ENCODE assay signal across 11 mouse cellular contexts in genomic region chr10:122910798-122911225, GRCm38 (mm10).
DNase-seq lines count a peak whose midpoint lies in the region; ATAC-seq and TF ChIP-seq lines count a peak whose summit lies in the region.
"Had no signal": no experiment of that assay in that cellular context is flagged by ENCODE, and none has a peak within 500 bp of the region (broad histone marks: within the 10 kb centered on the region; RNA-seq: fewer than 3 reads in every experiment).

No protein-coding gene starts in this region.

- no peak overlapping the region for H3K9ac ChIP-seq in limb, embryonic 15.5 days
- H3K9ac ChIP-seq in forebrain, embryonic 16.5 days (replicated peaks; ENCODE audit: low read depth, low read length) = no peak overlapping the region
- H3K9ac ChIP-seq: midbrain, embryonic 12.5 days had no signal

- no peaks in the 10 kb centered on the region for H3K27me3 ChIP-seq in limb, embryonic 15.5 days
- no peaks in the 10 kb centered on the region for H3K27me3 ChIP-seq in forebrain, embryonic 16.5 days (replicated peaks; ENCODE audit: control insufficient read depth, insufficient read depth, low read length)
- H3K27me3 ChIP-seq: midbrain, embryonic 12.5 days had no signal

- no peaks in the 10 kb centered on the region for H3K9me3 ChIP-seq in limb, embryonic 15.5 days
- no peaks in the 10 kb centered on the region for H3K9me3 ChIP-seq in forebrain, embryonic 16.5 days (ENCODE audit: control insufficient read depth, low read length)
- H3K9me3 ChIP-seq: midbrain, embryonic 12.5 days had no signal

- no peak overlapping the region; the same call in 1 of the 2 replicates for H3K4me2 ChIP-seq in limb, embryonic 15.5 days
- H3K4me2 ChIP-seq in forebrain, embryonic 16.5 days (ENCODE audit: low read length) = no peak overlapping the region
- H3K4me2 ChIP-seq: midbrain, embryonic 12.5 days had no signal

- peak overlapping the region; percentile 83 for H3K27ac ChIP-seq in gastrocnemius, adult 2 months
- H3K27ac ChIP-seq in limb, embryonic 15.5 days = peak overlapping the region; percentile 99
- H3K27ac ChIP-seq in forebrain, embryonic 16.5 days (ENCODE audit: low read length) = no peak overlapping the region
- H3K27ac ChIP-seq: midbrain, embryonic 12.5 days had no signal

- no peak for TF ChIP-seq CTCF in gastrocnemius, adult 2 months (IDR thresholded peaks at IDR 0.05)

- no peak for DNase-seq in gastrocnemius, adult 2 months
- no peak for DNase-seq in gastrocnemius, postnatal 36 days
- DNase-seq in embryo, embryonic 10 days (ENCODE audit: low spot score) = peak; percentile 59
- DNase-seq in kidney, adult 18-20 months = peak; percentile 57
- DNase-seq in layer of hippocampus, adult 18-20 months (ENCODE audit: low spot score in 2 of 2) = no peak
- DNase-seq: cerebellum, adult 18-20 months; right cerebral cortex, adult 18-20 months had no signal

- H3K36me3 ChIP-seq in limb, embryonic 15.5 days = no peaks in the 10 kb centered on the region
- H3K36me3 ChIP-seq in forebrain, embryonic 16.5 days (ENCODE audit: control insufficient read depth, insufficient read depth) = no peaks in the 10 kb centered on the region
- H3K36me3 ChIP-seq: midbrain, embryonic 12.5 days had no signal

- intact Hi-C loops in gastrocnemius, adult 2 months (cut with DNase I) = no loop called here
- intact Hi-C loops in gastrocnemius, postnatal 36 days (cut with DNase I) = no loop called here

- no peak for ATAC-seq in limb, embryonic 15.5 days (ENCODE audit: insufficient number of reproducible peaks, low FRiP score, low TSS enrichment, low read depth)
- no peak for ATAC-seq in erythroblast, adult 5-6 weeks (replicated peaks; ENCODE audit: low FRiP score, poor library complexity, severe bottlenecking)
- ATAC-seq in forebrain, embryonic 16.5 days = no peak

- 21% methylated on average over 8 of the region's 8 CpGs for WGBS in limb, embryonic 15.5 days
- 62% methylated on average over 8 of the region's 8 CpGs for whole genome bisulfite sequencing in forebrain, embryonic 16.5 days

- no peak overlapping the region for H3K4me3 ChIP-seq in gastrocnemius, adult 2 months
- H3K4me3 ChIP-seq in limb, embryonic 15.5 days = no peak overlapping the region
- no peak overlapping the region for H3K4me3 ChIP-seq in forebrain, embryonic 16.5 days (replicated peaks; ENCODE audit: low read length)
- H3K4me3 ChIP-seq: midbrain, embryonic 12.5 days had no signal

- H3K4me1 ChIP-seq in limb, embryonic 15.5 days = peaks cover 46% of the 10 kb centered on the region
- peaks cover 26% of the 10 kb centered on the region for H3K4me1 ChIP-seq in forebrain, embryonic 16.5 days (replicated peaks; ENCODE audit: control insufficient read depth, insufficient read depth, low read length)

Comparison
In these comparisons a context has a peak if more than half of its experiments do, and no peak if none do; other contexts are left out.
1. DNase-seq: peak in embryo, embryonic 10 days (single experiment) and kidney, adult 18-20 months (single experiment); none in gastrocnemius, adult 2 months (single experiment), gastrocnemius, postnatal 36 days (0 of 2) and layer of hippocampus, adult 18-20 months (0 of 2).